Mouse (Mus musculus) left cerebral cortex, adult 2 months (tissue): ENCODE measurements around the gene Atp1b2. TPM values are rescaled to one million over a fixed set of nuclear protein-coding genes. Genes with fewer than 3 reads are reported as not detected.

Source experiments
- DNase-seq, 2 experiments: peaks; one replicate each; pipeline ENCODE4 v3.0.0; 2021 to 2022; ENCODE audit warnings: low spot score in 2 of 2, mixed read lengths in 1 of 2; ENCODE audit errors: extremely low spot score in 1 of 2
- H3K27ac ChIP-seq: fragments of 200-600 bp; 2 replicates; pipeline ENCODE4 v1.8.1; 2022
- H3K4me3 ChIP-seq: fragments of 200-600 bp; 2 replicates; pipeline ENCODE4 v1.8.1; 2022
- CTCF ChIP-seq: fragments of 200-600 bp; IDR thresholded peaks from 2 replicates; pipeline ENCODE4 v1.8.1; 2022; ENCODE audit warnings: antibody characterized with exemption, mild to moderate bottlenecking, moderate library complexity
- intact Hi-C: fragments of 180-260 bp; cut with DNase I; formaldehyde crosslinking; loops from one replicate; pipeline ENCODE4 v1.15.1; 2025
- total RNA-seq, 2 experiments: library from RNA; stranded (reverse); gene quantifications; 2 replicates each; pipeline ENCODE4 v1.2.3; 2021

Gene Atp1b2
- total RNA-seq, 2 experiments from 2014 or later, result 411 to 429 TPM

DNA sequence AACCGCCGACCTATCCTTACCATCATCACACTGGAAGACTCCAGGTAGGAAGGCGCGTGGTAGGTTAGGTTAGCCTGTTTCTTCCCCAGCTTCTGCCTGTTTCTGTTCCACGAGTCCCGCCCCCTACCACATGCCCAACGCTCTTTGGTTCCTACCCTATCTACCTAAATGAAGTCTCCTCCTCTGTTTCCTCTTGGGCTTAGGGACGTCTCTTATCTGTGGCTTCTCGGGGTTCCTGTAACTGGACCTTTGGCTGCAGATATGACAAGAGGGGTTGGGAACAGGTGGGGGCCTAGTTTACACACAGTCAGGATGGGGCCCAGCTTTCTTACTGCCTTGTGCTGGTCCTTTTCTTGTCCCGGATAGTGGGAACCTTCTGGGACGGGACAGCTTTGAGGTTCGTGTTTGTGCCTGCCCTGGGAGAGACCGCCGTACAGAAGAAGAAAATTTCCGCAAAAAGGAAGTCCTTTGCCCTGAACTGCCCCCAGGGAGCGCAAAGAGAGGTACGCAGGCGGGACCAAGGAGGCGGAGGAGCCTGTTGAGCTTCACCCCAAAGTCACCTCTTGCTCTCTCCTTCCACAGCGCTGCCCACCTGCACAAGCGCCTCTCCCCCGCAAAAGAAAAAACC, 16.4 kb downstream of the Atp1b2 start:
- no peak for DNase-seq
- Histone ChIP-seq H3K4me3 (no peak overlapping the region), H3K27ac (no peak overlapping the region)
- TF ChIP-seq CTCF, result no peak
- intact Hi-C loops, result no loop called here

DNA sequence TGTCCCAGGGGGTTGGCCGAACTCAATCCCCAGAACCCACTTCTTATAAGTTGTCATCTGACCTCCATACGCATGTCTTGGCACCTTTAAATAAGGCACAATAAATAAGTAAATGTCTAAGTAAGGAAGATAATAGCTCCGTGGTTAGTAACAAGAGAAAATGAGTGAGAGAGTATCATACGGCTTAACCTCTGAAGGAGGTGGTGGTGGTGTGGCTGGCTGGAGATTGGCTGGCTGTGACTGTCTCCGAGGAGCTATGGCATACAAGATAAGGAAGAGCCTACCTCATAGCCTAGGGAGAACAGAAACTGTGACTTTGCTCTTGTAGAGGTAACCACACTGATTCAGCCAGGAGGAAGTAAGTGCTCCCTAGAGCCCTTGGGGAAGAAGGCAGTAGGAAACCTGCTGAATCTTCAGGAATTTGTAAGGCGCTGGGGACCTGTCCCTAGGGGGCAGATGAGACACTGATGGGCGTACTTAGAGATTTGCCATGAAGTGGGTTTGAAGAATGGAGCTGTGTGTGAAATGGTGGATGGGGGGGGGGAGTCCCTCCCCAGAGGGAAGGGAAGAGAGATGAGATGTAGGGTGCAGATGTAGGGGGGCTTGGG, 19.9 kb downstream of the Atp1b2 start:
- intact Hi-C loops, result no loop called here
- DNase-seq, result no peak
- H3K4me3 ChIP-seq, result no peak overlapping the region
- no peak overlapping the region for H3K27ac ChIP-seq
- TF ChIP-seq CTCF, result no peak

DNA sequence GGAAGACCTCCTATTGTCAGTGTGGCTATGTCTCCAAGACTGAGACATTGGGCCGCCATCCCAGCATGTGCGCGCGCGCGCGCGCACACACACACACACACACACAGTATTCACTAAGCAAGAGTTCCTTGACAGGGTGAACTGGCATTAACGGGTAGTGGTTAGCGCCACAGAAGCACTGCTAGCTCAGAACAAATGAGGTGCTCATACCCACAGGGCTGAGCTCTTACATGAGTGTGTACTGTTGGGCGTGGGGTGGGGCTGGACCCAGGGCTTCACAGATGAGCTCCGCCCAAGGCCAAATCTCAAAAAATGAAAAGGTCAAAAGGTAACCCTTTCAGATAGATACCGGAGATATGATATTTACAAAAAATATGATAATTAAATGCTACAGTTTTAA, 20.8 kb downstream of the Atp1b2 start:
- no peak for DNase-seq
- intact Hi-C loops, result loop anchor here (5.0 kb wide), 1 partner anchor 168 kb away; no protein-coding TSS in a partner anchor
- no peak for TF ChIP-seq CTCF

DNA sequence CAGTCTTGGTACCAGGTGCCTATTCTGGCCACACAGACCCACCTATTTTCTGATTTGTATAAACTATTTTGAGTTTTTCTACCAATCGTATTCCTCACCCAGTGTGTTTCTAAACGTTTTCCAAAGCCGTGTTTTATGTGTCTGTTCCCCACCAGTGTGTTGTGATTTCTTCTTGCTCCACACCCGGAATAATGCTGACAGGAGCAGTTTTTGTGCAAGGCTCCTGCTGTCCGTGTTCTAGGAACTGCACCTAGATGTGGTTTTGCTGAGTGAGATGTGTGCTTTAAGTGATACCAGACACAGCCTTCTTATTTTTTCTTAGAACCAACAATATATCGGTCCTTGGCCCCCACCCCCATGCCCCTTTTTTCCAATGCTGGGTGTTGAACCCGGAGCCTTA, 21.7 kb downstream of the Atp1b2 start:
- no peak overlapping the region for H3K27ac ChIP-seq
- H3K4me3 ChIP-seq, result no peak overlapping the region
- no peak for DNase-seq
- TF ChIP-seq CTCF, result no peak
- intact Hi-C loops, result loop anchor here (5.0 kb wide), 1 partner anchor 167 kb away; no protein-coding TSS in a partner anchor

More for the DNA sequence above, 20.8 kb downstream of the Atp1b2 start:
- Histone ChIP-seq H3K27ac (no peak overlapping the region), H3K4me3 (no peak overlapping the region)

DNA sequence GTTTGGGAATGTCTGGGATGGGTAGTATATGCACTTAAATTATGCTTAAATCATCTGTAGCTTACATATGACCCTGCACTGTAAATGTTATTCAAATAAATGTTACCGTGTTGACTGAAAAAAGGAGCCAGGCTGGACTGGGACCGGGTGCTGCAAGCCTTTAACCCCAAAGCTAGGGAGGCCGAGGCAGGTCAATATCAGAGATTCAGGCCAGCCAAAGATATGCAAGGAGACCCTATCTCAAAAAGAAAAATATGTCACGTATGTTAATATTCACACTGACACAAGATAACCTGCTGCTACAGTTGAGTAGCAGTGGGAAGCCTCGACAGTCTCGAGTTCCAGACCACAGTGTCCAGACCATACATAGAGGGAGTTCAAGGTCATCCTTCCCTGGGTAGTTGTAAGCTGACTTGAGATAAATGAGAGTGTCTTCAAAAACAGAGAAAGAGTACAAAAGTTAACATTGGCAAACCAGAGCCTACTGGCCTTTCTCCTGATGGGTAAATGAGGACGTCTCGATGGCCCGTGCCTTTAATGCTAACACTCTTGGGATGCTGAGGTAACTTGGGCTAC, 23.4 kb downstream of the Atp1b2 start:
- Histone ChIP-seq H3K4me3 (peak overlapping the region; percentile 91), H3K27ac (no peak overlapping the region; the same call in 1 of the 2 replicates)
- TF ChIP-seq CTCF, result no peak
- DNase-seq, result no peak
- intact Hi-C loops, result loop anchor here (5.0 kb wide), 1 partner anchor 165 kb away; no protein-coding TSS in a partner anchor

DNA sequence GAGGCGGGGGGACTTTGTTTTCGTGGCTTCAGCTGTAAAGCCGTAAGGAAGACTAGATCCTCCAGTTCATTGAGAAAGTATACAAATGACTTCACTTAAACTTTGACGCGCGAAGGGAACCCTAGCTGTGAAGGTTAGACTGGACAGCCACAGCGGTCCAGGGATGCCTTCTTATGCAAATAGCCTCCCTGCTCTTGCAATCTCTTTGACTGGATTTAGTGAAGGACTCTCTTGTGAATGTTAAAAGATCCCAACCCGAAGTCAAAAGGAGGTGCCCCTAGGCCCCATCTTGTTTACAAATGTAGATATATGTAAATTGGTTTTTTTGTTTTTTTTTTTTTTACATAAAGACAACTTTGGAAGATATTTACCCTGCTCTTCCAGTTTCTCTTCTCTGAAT, 23.9 kb downstream of the Atp1b2 start:
- Histone ChIP-seq H3K4me3 (peak overlapping the region; percentile 91), H3K27ac (peak overlapping the region; percentile 97)
- intact Hi-C loops, result loop anchor here (1.0 to 5.0 kb wide), 2 partner anchors 23 to 165 kb away; partner anchors contain the start of gene Atp1b2
- no peak for DNase-seq
- no peak for TF ChIP-seq CTCF

DNA sequence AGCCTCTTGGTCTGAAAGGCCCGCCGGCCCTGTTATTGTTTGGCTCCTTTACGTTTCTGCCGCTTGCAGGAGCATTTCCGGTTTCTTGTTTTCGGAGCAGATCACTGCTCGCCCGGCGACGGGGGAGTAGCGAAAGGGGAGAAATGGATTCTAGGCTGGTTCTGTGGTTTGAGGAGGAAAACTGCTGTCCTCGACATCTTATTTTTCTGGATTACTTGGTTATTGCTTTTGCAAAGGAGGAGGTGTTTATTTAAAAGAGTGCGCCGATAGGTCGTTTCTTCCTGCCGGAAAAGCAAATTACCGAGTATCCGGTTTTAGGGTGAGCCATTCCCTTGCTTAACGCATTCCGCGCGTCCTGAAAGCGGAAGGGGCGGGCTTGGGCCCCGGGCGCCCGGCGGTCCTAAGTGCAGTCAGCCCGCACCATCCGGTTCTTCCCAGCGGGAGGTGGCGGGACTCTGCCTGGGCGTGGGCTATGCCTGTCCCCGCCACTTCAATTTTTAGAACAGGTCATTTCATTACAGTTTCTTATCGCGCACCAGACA, 24.5 kb downstream of the Atp1b2 start:
- intact Hi-C loops, result loop anchor here (1.0 to 5.0 kb wide), 2 partner anchors 24 to 164 kb away; partner anchors contain the start of gene Atp1b2
- peak overlapping the region; percentile 97 for H3K27ac ChIP-seq
- no peak for TF ChIP-seq CTCF
- DNase-seq, result peak; percentile 87 to 89
- peak overlapping the region; percentile 91 for H3K4me3 ChIP-seq

DNA sequence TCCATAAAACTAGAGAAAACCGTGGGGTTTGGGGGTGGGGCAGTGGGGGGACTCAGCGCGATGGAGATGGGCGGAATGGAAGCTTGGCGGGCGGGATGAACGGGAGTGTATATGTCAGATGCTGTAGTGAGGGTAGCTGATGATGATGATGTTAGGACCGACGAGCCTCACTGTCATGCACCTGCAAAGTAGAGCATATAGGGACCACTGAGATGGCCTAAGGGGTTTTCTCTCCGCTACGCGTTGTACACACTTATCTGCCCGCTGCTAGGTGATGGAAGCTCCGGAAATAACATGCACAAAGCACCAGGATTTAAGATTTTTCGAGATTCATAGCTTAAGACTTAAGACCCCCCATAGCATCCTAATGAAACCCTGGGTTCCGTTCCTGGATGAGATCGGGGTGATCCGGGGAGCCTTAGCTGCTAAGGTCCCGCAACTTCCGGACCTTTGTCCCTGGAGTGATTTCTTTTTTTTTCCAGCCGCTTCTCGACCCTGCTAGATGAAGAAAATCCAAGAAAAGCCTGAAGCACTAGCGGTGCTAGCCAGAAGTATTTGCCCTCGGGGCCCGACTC, 25.1 kb downstream of the Atp1b2 start:
- Histone ChIP-seq H3K4me3 (peak overlapping the region; percentile 91), H3K27ac (peak overlapping the region; percentile 97)
- TF ChIP-seq CTCF, result no peak
- intact Hi-C loops, result loop anchor here (1.0 to 5.0 kb wide), 2 partner anchors 25 to 163 kb away; partner anchors contain the start of gene Atp1b2
- no peak for DNase-seq

DNA sequence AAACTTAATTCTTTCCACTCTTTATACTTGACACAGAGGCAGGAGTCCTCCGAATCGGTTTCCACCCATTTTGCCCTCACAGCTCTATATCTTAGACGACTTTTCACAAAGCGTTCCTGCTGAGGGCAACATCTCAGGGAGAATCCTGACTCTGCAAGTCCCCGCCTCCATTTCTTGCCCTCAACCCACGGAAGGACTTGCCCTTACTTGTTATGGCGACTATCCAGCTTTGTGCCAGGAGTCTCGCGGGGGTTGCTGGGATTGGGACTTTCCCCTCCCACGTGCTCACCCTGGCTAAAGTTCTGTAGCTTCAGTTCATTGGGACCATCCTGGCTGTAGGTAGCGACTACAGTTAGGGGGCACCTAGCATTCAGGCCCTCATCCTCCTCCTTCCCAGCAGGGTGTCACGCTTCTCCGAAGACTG, 25.6 kb downstream of the Atp1b2 start, which contains the start of the genes Wrap53 and Trp53:
Wrap53 (minus strand) TSS at position 165 of the 424 bp plus-strand sequence.
Trp53 (plus strand) TSS at position 269 of the 424 bp plus-strand sequence.
- intact Hi-C loops, result loop anchor here (5.0 kb wide), 1 partner anchor 163 kb away; no protein-coding TSS in a partner anchor
- peak; percentile 82 to 87 for DNase-seq
- TF ChIP-seq CTCF, result no peak
- peak within 1 kb of the TSS; percentile 91 for H3K4me3 ChIP-seq
- peak within 1 kb of the TSS; percentile 97 for H3K27ac ChIP-seq

DNA sequence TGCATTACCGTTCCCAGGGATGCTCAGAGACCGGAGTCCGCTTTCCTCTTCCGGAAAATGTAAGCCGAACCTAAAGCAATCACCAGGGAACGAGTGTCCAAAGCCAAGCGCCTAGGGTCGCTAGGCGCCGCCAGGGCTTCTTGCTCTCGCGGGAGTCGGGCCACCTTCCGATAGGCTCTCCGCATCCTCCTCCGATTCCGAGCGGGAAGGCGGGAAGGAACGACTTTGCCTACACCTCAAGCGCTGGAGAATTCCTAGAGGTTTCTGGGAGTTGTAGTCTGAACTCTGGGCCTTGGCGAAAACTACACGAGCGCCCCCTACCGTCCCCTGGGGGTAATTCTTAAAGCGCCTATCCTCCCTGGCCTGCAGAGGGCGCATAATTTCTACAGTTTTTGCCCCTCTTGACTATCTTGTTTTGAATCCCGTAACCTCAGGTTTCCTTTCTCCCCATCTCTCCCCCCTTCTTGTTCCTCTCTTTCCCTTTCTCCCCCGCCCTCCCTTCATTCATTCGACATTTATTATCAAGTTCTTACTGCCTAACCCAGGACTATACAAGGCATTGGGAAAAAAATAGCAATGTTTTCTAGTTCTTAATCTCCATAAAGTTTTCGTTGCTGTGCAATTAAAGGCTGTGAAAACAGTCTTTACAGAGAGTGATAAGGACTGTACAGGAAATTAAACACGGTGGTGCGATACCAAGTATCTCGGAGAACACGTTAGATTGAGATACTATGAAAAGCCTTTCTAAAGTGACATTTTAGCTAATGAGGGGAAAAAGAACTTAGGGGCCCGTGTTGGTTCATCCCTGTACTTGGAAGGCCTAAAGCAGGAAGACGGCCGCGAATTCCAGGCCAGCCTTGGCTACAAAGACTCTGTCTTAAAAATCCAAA, 26.4 kb downstream of the Atp1b2 start:
- peak overlapping the region; percentile 97 for H3K27ac ChIP-seq
- peak overlapping the region; percentile 91 for H3K4me3 ChIP-seq
- peak; percentile 100 for TF ChIP-seq CTCF
- DNase-seq, result peak; percentile 96 to 98
- intact Hi-C loops, result loop anchor here (1.0 to 5.0 kb wide), 3 partner anchors 35 to 162 kb away; no protein-coding TSS in a partner anchor
